Mouse (Mus musculus) ES-E14 (cell line): ENCODE measurements around the gene Per1.

Experiments
- CHD2 ChIP-seq: IDR thresholded peaks from 2 replicates; pipeline ENCODE4 v1.6.1; 2014; ENCODE audit warnings: mild to moderate bottlenecking, low read depth, low read length, inconsistent platforms
- HCFC1 ChIP-seq: IDR thresholded peaks from 2 replicates; pipeline ENCODE4 v1.6.1; 2012; ENCODE audit warnings: low read length, inconsistent platforms, borderline replicate concordance; ENCODE audit not compliant: insufficient read depth
- MAFK ChIP-seq: IDR thresholded peaks from 2 replicates; pipeline ENCODE4 v1.6.1; 2014; ENCODE audit warnings: mild to moderate bottlenecking, low read depth, low read length, inconsistent platforms; ENCODE audit not compliant: insufficient read depth
- ZC3H11A ChIP-seq: IDR thresholded peaks from 2 replicates; pipeline ENCODE4 v1.6.1; 2012; ENCODE audit warnings: low read depth, mild to moderate bottlenecking, inconsistent platforms, low read length, borderline replicate concordance
- ZNF384 ChIP-seq: IDR thresholded peaks from 2 replicates; pipeline ENCODE4 v1.6.1; 2012; ENCODE audit warnings: low read depth, low read length, inconsistent platforms

DNA sequence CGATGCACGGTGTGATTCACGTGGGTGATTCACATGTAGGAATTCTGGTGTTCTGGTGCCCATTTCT, 30.7 kb downstream of the Per1 start, which contains the start of gene Aloxe3:
- TF ChIP-seq ZNF384 (no peak), CHD2 (no peak), HCFC1 (no peak), MAFK (no peak), ZC3H11A (no peak)
